Mouse (Mus musculus) forebrain, postnatal 0 days (tissue): ENCODE measurements around the gene Fgfr3. TPM values are rescaled to one million over a fixed set of nuclear protein-coding genes. Genes with fewer than 3 reads are reported as not detected.

Experiments used
- ATAC-seq: fragments of 200-750 bp; cut with Nextera tagmentation; 2 replicates; pipeline ENCODE4 v1.8.0; 2017; ENCODE audit warnings: mild to moderate bottlenecking, moderate library complexity
- DNase-seq: peaks from one replicate; pipeline ENCODE4 v3.0.0-alpha.2; 2015
- H3K27ac ChIP-seq: fragments of 300-500 bp; sonication (generic); 2 replicates; pipeline ENCODE4 v1.5.1; 2014; ENCODE audit warnings: low read depth, mild to moderate bottlenecking, antibody characterized with exemption, low read length, moderate library complexity, mixed read lengths
- H3K27me3 ChIP-seq: fragments of 300-500 bp; sonication (generic); 2 replicates; pipeline ENCODE4 v1.6.1; 2014; ENCODE audit warnings: mild to moderate bottlenecking, low read length, mixed read lengths; ENCODE audit not compliant: insufficient read depth
- H3K36me3 ChIP-seq: fragments of 300-500 bp; sonication (generic); 2 replicates; pipeline ENCODE4 v1.6.1; 2014; ENCODE audit warnings: mild to moderate bottlenecking, moderate library complexity; ENCODE audit not compliant: insufficient read depth
- H3K4me1 ChIP-seq: fragments of 300-500 bp; sonication (generic); 2 replicates; pipeline ENCODE4 v1.6.1; 2014; ENCODE audit warnings: antibody characterized with exemption; ENCODE audit not compliant: insufficient read depth
- H3K4me2 ChIP-seq: fragments of 300-500 bp; sonication (generic); 2 replicates; pipeline ENCODE4 v1.6.1; 2014; ENCODE audit warnings: low read depth, mild to moderate bottlenecking, moderate library complexity
- H3K4me3 ChIP-seq: fragments of 300-500 bp; sonication (generic); 2 replicates; pipeline ENCODE4 v1.5.1; 2014; ENCODE audit warnings: low read depth, low read length, mixed read lengths
- H3K9ac ChIP-seq: fragments of 300-500 bp; sonication (generic); 2 replicates; pipeline ENCODE4 v1.6.1; 2014; ENCODE audit warnings: mild to moderate bottlenecking
- H3K9me3 ChIP-seq: fragments of 300-500 bp; sonication (generic); 2 replicates; pipeline ENCODE4 v1.6.1; 2016; ENCODE audit warnings: low read length
- CTCF ChIP-seq: sonication (generic); IDR thresholded peaks from 2 replicates; pipeline ENCODE4 v1.5.1; 2016; ENCODE audit warnings: antibody characterized with exemption, control low read depth, low read depth
- WGBS: fragments of 180-500 bp; shearing (Covaris S2); extraction: QIAGEN DNeasy Blood & Tissue Kit; methylation state at CpG from one replicate; pipeline ENCODE4 v1.1.7; 2014; 5-methylcytosine and 5-hydroxymethylcytosine counted together
- polyA plus RNA-seq: library from polyadenylated mRNA; unstranded; fragments of >200 nt; fragmentation: Nextera tagmentation; extraction: Ambion mirVana; gene quantifications from 2 replicates; pipeline ENCODE4 v1.2.1, GENCODE M21; 2015
- total RNA-seq: library from RNA; depleted of rRNA; stranded (reverse); fragments of >200 nt; gene quantifications from 2 replicates; pipeline ENCODE4 v1.2.3, GENCODE M21; 2014

Gene Fgfr3
- total and polyA plus RNA-seq, 2 experiments from 2014 or later, result 22.2 to 56.6 TPM

GRCm38 (mm10) chr5:33728841-33729240 is 7.4 kb downstream of the Fgfr3 start:
- Histone ChIP-seq H3K9me3 (no peaks in the 10 kb centered on the region), H3K4me2 (no peak overlapping the region), H3K9ac (no peak overlapping the region), H3K36me3 (peaks cover 12% of the 10 kb centered on the region; the same call in 1 of the 2 replicates), H3K4me3 (no peak overlapping the region), H3K4me1 (no peaks in the 10 kb centered on the region; the same call in 1 of the 2 replicates), H3K27me3 (no peaks in the 10 kb centered on the region), H3K27ac (no peak overlapping the region)
- WGBS, result 60% methylated on average over 7 of the region's 7 CpGs
- DNase-seq (no peak), ATAC-seq (no peak; the same call in 1 of the 2 replicates)
- no peak for TF ChIP-seq CTCF

GRCm38 (mm10) chr5:33730516-33730915 is 9.0 kb downstream of the Fgfr3 start:
- no peak overlapping the region for H3K27ac ChIP-seq
- H3K9me3 ChIP-seq, result no peaks in the 10 kb centered on the region
- ATAC-seq (no peak), DNase-seq (no peak)
- H3K4me1 ChIP-seq, result no peaks in the 10 kb centered on the region; the same call in 1 of the 2 replicates
- 53% methylated on average over 5 of the region's 5 CpGs for WGBS
- no peaks in the 10 kb centered on the region for H3K27me3 ChIP-seq
- no peak overlapping the region for H3K9ac ChIP-seq
- no peak overlapping the region for H3K4me2 ChIP-seq
- H3K36me3 ChIP-seq, result peaks cover 19% of the 10 kb centered on the region; the same call in 1 of the 2 replicates
- TF ChIP-seq CTCF, result no peak
- H3K4me3 ChIP-seq, result no peak overlapping the region

DNA sequence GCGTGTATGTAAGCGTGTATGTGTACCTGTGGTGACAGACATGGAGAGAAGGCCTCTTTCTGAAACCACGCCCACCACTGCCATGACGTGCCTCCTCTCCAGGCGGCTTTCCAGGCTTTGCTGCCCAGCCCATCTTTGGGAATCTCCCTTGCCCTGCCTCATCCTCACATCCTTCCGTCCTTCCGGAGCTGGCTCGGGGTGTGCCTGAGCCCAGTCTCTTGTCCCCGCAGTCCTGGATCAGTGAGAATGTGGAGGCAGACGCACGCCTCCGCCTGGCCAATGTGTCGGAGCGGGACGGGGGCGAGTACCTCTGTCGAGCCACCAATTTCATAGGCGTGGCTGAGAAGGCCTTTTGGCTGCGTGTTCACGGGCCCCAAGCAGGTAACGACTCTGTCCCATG is 9.6 kb downstream of the Fgfr3 start:
- Histone ChIP-seq H3K27me3 (no peaks in the 10 kb centered on the region), H3K36me3 (peaks cover 23% of the 10 kb centered on the region; the same call in 1 of the 2 replicates), H3K9me3 (no peaks in the 10 kb centered on the region), H3K4me2 (peak overlapping the region; percentile 15; the same call in 1 of the 2 replicates), H3K4me1 (no peaks in the 10 kb centered on the region), H3K9ac (no peak overlapping the region), H3K4me3 (no peak overlapping the region), H3K27ac (no peak overlapping the region)
- WGBS, result 53% methylated on average over 21 of the region's 21 CpGs
- ATAC-seq (no peak), DNase-seq (no peak)
- TF ChIP-seq CTCF, result no peak

DNA sequence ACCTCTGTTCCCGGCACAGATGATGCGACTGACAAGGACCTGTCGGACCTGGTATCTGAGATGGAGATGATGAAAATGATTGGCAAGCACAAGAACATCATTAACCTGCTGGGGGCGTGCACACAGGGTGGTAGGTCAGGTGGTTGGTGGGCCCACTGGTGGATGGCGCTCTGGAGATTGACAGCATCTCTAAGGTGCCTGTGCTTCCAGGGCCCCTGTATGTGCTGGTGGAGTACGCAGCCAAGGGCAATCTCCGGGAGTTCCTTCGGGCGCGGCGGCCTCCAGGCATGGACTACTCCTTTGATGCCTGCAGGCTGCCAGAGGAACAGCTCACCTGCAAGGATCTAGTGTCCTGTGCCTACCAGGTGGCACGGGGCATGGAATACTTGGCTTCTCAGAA is 12.4 kb downstream of the Fgfr3 start:
- no peak for TF ChIP-seq CTCF
- peaks cover 23% of the 10 kb centered on the region; the same call in 1 of the 2 replicates for H3K36me3 ChIP-seq
- H3K9me3 ChIP-seq, result no peaks in the 10 kb centered on the region
- DNase-seq (no peak), ATAC-seq (no peak)
- H3K9ac ChIP-seq, result no peak overlapping the region
- no peaks in the 10 kb centered on the region for H3K27me3 ChIP-seq
- H3K4me1 ChIP-seq, result no peaks in the 10 kb centered on the region
- no peak overlapping the region for H3K4me2 ChIP-seq
- WGBS, result 91% methylated on average over 12 of the region's 12 CpGs
- no peak overlapping the region for H3K4me3 ChIP-seq
- H3K27ac ChIP-seq, result no peak overlapping the region

DNA sequence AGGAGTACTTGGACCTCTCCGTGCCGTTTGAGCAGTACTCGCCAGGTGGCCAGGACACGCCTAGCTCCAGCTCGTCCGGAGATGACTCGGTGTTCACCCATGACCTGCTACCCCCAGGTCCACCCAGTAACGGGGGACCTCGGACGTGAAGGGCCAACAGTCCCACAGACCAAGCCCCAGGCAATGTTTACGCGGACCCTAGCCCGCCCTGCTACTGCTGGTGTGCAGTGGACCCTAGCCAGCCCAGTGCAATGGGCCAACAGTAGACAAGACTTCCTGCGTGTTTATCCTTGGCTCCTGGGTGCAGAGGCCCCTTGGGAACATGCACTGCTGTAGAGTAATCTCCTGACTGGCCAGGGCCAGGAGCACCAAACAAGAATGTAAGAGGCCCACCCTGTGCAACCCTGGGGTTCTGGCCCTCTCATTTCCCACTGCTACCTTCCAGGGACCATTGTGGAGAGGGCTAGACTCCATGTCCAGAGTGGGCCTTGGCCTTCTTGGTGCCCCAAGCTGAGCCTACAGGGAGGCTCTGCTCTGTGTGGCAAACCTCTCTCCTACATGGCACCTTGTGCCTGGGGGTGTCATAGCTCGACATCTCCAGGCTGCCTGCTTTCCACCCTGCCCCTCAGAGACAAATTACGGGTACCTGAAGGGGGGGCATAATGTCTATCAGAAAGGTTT is 14.1 kb downstream of the Fgfr3 start:
- DNase-seq (no peak), ATAC-seq (no peak)
- Histone ChIP-seq H3K27ac (no peak overlapping the region), H3K4me1 (no peaks in the 10 kb centered on the region), H3K36me3 (peaks cover 32% of the 10 kb centered on the region), H3K27me3 (no peaks in the 10 kb centered on the region), H3K4me2 (no peak overlapping the region), H3K9me3 (no peaks in the 10 kb centered on the region), H3K9ac (no peak overlapping the region), H3K4me3 (no peak overlapping the region)
- TF ChIP-seq CTCF, result no peak
- 85% methylated on average over 16 of the region's 16 CpGs for WGBS

GRCm38 (mm10) chr5:33736230-33736629 is 14.8 kb downstream of the Fgfr3 start:
- H3K4me1 ChIP-seq, result no peaks in the 10 kb centered on the region
- H3K4me2 ChIP-seq, result no peak overlapping the region
- H3K9me3 ChIP-seq, result no peaks in the 10 kb centered on the region
- H3K9ac ChIP-seq, result no peak overlapping the region
- H3K27me3 ChIP-seq, result no peaks in the 10 kb centered on the region
- ATAC-seq, result no peak
- no peak overlapping the region for H3K4me3 ChIP-seq
- H3K36me3 ChIP-seq, result peaks cover 35% of the 10 kb centered on the region
- H3K27ac ChIP-seq, result no peak overlapping the region
- 73% methylated on average over 9 of the region's 9 CpGs for WGBS
- TF ChIP-seq CTCF, result no peak
- DNase-seq, result no peak

DNA sequence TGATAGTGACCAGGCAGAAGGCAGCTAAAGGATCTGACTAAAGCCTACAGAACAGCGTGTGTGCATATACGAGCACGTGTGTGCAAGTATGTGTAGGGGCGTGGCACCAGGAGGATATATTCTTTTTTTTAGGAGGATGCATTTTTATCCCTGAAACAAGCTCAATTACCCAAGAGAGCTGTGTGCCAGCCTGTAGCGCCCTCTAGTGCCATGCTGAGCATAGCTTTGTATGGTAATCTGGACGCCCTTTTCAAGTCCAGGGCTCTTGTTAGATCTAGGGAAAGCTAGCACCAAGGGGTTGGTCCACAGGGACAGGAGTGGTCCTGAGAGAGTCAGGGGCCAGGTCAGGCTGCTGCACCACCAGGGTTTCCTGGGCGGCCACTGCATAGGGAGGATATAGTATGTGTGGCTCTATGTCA is 16.4 kb downstream of the Fgfr3 start:
- WGBS, result 17% methylated on average over 7 of the region's 7 CpGs

More for the DNA sequence above, 16.4 kb downstream of the Fgfr3 start:
- ATAC-seq (peak; percentile 63), DNase-seq (peak; percentile 83)
- no peaks in the 10 kb centered on the region for H3K4me1 ChIP-seq
- H3K27me3 ChIP-seq, result no peaks in the 10 kb centered on the region
- TF ChIP-seq CTCF, result peak; percentile 87
- no peaks in the 10 kb centered on the region for H3K9me3 ChIP-seq
- H3K36me3 ChIP-seq, result peaks cover 45% of the 10 kb centered on the region
- no peak overlapping the region for H3K9ac ChIP-seq
- no peak overlapping the region for H3K27ac ChIP-seq
- H3K4me2 ChIP-seq, result no peak overlapping the region
- no peak overlapping the region for H3K4me3 ChIP-seq
